Mouse (Mus musculus): Measurements from ENCODE around the gene Sowahb. TPM values are rescaled to one million over a fixed set of nuclear protein-coding genes. Genes with fewer than 3 reads are reported as not detected.

Gene Sowahb
- polyA plus RNA-seq, 1 experiment from 2014 or later: 0.23 TPM

DNA sequence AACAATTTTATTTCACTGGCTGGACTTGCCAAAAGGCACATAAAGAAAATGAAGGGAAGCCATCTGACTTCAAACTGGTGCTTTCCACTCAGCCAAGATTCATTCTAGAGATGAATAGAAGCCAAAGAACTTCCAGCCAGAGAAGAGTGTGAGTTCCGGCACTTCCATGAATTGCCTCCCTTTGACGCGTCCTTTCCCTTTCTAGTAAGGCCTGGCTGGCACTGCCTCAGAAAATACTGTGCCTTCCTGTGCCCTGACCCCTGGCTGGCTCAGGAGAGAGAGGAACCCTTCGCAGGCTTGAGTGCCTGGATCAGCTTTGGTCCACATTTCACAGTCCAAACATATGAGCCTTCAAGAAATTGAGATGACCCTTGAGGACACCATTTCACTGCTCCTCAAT is 2.8 kb downstream of the Sowahb start:
- peaks cover 31% of the 10 kb centered on the region for H3K4me1 ChIP-seq (replicated peaks)
- no peak overlapping the region for H3K4me3 ChIP-seq
- WGBS: 70% methylated on average over 4 of the region's 4 CpGs
- no peak for ATAC-seq (ENCODE audit: insufficient number of reproducible peaks, low FRiP score)
- peaks cover 45% of the 10 kb centered on the region for H3K27me3 ChIP-seq (replicated peaks)
- no peaks in the 10 kb centered on the region for H3K9me3 ChIP-seq (replicated peaks)
- no peak overlapping the region for H3K4me2 ChIP-seq
- no peaks in the 10 kb centered on the region for H3K36me3 ChIP-seq
- no peak overlapping the region for H3K27ac ChIP-seq (ENCODE audit: poor library complexity, severe bottlenecking)
- no peak overlapping the region for H3K9ac ChIP-seq

DNA sequence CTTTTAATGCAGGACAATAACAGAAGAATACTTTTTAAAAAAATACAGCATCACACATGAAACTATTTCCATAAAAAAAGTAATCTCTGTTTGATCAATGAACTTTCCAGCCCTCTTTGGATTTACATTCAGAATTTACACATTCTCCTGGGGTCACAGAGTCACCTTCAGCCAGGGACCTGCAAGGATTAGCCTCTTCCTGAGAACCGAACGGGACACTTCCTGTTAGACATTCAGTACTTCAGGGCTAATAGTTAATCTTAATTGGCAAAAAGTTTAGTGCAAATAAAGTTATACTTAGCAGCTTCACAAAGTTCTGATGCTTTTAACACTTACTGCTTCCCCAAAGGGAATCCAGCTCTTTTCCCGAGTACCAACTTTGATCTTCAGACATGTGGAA is 3.5 kb downstream of the Sowahb start:
- no peak for ATAC-seq (ENCODE audit: insufficient number of reproducible peaks, low FRiP score)
- 46% methylated on average over 3 of the region's 3 CpGs for WGBS
- no peak overlapping the region for H3K9ac ChIP-seq
- no peak overlapping the region for H3K4me3 ChIP-seq
- no peak overlapping the region for H3K27ac ChIP-seq (ENCODE audit: poor library complexity, severe bottlenecking)
- H3K27me3 ChIP-seq (replicated peaks): peaks cover 38% of the 10 kb centered on the region
- no peak overlapping the region for H3K4me2 ChIP-seq
- peaks cover 36% of the 10 kb centered on the region for H3K4me1 ChIP-seq (replicated peaks)
- no peaks in the 10 kb centered on the region for H3K36me3 ChIP-seq
- H3K9me3 ChIP-seq (replicated peaks): no peaks in the 10 kb centered on the region

DNA sequence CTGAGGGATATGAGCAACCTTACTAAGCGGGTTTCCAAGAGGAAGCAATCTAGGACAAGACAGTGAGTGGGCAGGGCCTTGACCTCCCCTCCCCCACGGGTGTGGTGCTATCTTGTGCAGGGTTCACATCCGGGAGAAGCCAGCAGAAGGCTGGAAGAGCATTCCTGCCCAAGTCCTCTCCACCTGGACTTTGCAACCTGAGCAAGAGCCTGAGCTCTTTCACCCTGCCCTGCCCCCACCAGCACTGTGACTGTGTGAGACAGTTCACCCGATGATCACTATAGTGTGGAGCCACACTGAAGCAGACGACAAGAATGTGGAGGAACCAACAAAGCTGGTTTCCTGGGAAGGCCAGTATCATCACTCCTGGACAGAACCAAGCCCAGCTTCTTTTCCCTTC is 4.7 kb downstream of the Sowahb start:
- Histone ChIP-seq H3K4me3 (no peak overlapping the region), H3K27ac (ENCODE audit: poor library complexity, severe bottlenecking) (no peak overlapping the region), H3K4me2 (no peak overlapping the region), H3K36me3 (no peaks in the 10 kb centered on the region), H3K27me3 (replicated peaks) (peaks cover 31% of the 10 kb centered on the region), H3K4me1 (replicated peaks) (peaks cover 38% of the 10 kb centered on the region), H3K9me3 (replicated peaks) (no peaks in the 10 kb centered on the region), H3K9ac (no peak overlapping the region)
- ATAC-seq (ENCODE audit: insufficient number of reproducible peaks, low FRiP score): no peak
- 39% methylated on average over 5 of the region's 5 CpGs for WGBS

DNA sequence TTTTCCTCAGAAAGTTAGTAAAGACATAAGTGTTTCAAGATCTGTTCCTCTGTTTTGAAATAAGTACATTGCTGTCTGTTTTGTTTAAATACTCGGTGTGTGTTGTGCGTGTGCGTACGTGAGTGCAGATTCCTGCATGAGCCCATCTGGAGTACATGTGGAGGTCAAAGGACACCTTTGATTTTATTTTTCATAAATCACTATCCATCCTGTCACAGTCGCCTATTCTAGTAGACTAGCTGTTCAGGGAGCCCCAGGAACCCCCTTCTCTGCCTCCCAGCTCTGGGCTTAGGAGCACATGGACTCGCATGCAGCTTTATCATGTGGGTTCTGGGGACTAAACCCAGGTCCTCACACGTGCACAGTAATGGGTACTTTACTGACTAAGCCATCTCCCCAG is 8.6 kb downstream of the Sowahb start:
- 77% methylated on average over 7 of the region's 7 CpGs for WGBS

DNA sequence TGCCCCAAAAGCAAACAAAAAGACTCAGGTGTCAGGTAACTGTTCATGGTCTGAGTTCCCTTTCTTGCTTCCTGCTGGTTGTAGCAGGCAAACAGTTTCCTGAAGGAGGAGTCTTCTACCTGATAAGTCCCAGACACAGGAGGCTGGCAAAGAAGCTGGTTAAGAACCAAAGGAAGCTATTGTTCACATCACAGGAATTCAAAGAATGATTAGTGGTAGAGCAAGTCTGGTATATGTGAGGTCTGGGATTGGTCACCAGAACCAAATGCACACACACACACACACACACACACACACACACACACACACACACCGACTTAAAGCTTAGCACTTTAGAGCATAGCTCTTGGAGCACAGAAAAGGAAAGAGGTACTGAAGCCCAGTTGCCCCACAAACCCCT is 9.5 kb downstream of the Sowahb start:
- no peaks in the 10 kb centered on the region for H3K36me3 ChIP-seq
- WGBS: 9% methylated on average over 1 of the region's 1 CpGs
- H3K4me2 ChIP-seq: no peak overlapping the region
- H3K9me3 ChIP-seq (replicated peaks): no peaks in the 10 kb centered on the region
- H3K27me3 ChIP-seq (replicated peaks): no peaks in the 10 kb centered on the region
- no peak for ATAC-seq (ENCODE audit: insufficient number of reproducible peaks, low FRiP score)
- no peak overlapping the region for H3K27ac ChIP-seq (ENCODE audit: poor library complexity, severe bottlenecking)
- H3K4me3 ChIP-seq: no peak overlapping the region
- peaks cover 27% of the 10 kb centered on the region for H3K4me1 ChIP-seq (replicated peaks)
- no peak overlapping the region for H3K9ac ChIP-seq

More for the DNA sequence above, 8.6 kb downstream of the Sowahb start:
- Histone ChIP-seq H3K36me3 (no peaks in the 10 kb centered on the region), H3K4me1 (replicated peaks) (peaks cover 22% of the 10 kb centered on the region), H3K9me3 (replicated peaks) (no peaks in the 10 kb centered on the region), H3K4me3 (no peak overlapping the region), H3K27me3 (replicated peaks) (no peaks in the 10 kb centered on the region), H3K9ac (no peak overlapping the region), H3K27ac (ENCODE audit: poor library complexity, severe bottlenecking) (no peak overlapping the region), H3K4me2 (no peak overlapping the region)
- no peak for ATAC-seq (ENCODE audit: insufficient number of reproducible peaks, low FRiP score)

DNA sequence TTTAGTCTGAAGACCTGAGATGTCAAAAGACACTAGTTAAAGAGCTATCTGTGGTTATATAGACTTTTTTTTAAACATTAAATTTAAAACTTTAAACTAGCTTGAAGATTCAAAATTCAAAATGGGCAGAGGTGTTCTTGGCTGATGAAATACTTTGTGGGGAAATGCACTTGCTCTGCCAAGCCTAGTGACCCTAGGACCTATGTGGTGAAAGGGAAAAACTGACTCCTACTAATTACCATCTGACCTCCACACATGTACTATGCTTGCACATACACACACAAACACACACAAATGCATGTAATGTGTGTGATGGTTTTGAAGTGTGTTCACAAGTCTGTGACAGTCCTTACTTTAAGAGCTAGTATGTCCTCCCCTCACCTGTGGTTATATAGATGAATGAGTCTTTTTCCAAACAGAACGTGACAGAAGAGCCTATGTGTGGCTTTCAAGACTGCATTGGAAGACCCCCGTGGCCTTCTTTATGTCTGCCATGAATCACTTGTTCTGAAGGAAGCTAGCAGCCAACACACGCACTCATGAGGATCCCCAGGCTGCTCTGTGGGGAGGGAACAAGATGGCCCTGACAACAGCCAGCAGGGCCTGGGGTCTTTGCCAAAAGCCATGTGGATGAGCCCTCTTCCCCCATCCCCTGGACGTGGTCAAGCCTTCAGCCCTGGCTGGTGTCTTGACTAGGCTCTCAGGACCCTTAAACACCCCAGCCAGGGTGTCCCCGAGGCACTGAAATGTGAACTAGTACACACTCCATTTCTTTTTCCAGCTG is 11.5 kb downstream of the Sowahb start:
- Histone ChIP-seq H3K9me3 (replicated peaks) (no peaks in the 10 kb centered on the region), H3K36me3 (no peaks in the 10 kb centered on the region), H3K9ac (no peak overlapping the region), H3K27ac (ENCODE audit: poor library complexity, severe bottlenecking) (no peak overlapping the region), H3K4me1 (replicated peaks) (peaks cover 19% of the 10 kb centered on the region), H3K4me3 (no peak overlapping the region), H3K27me3 (replicated peaks) (no peaks in the 10 kb centered on the region), H3K4me2 (no peak overlapping the region)
- ATAC-seq (ENCODE audit: insufficient number of reproducible peaks, low FRiP score): no peak
- WGBS: 73% methylated on average over 5 of the region's 5 CpGs

DNA sequence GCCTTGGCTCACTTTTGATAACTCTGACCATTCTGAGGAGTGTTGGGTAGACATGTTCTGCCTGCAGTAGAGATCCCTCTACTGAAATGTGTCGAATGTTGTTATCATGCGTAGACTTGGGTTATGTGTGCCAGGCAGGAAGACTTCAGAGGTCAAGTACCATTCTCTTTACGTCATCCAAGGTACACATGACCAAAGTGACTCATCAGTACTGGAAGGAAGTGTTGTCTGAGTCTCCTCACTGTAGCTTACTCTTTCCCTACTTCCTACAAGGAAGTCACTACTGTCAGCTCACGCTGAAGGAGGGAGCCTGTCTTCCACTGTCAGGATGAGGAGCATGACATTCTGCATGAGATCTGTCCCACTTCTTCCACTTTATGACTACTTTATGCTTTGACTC is 12.2 kb downstream of the Sowahb start:
- no peak overlapping the region for H3K9ac ChIP-seq
- H3K27me3 ChIP-seq (replicated peaks): no peaks in the 10 kb centered on the region
- no peak overlapping the region for H3K27ac ChIP-seq (ENCODE audit: poor library complexity, severe bottlenecking)
- ATAC-seq (ENCODE audit: insufficient number of reproducible peaks, low FRiP score): no peak
- no peak overlapping the region for H3K4me3 ChIP-seq
- no peak overlapping the region for H3K4me2 ChIP-seq
- no peaks in the 10 kb centered on the region for H3K36me3 ChIP-seq
- H3K9me3 ChIP-seq (replicated peaks): no peaks in the 10 kb centered on the region
- WGBS: 40% methylated on average over 4 of the region's 4 CpGs
- peaks cover 21% of the 10 kb centered on the region for H3K4me1 ChIP-seq (replicated peaks)

DNA sequence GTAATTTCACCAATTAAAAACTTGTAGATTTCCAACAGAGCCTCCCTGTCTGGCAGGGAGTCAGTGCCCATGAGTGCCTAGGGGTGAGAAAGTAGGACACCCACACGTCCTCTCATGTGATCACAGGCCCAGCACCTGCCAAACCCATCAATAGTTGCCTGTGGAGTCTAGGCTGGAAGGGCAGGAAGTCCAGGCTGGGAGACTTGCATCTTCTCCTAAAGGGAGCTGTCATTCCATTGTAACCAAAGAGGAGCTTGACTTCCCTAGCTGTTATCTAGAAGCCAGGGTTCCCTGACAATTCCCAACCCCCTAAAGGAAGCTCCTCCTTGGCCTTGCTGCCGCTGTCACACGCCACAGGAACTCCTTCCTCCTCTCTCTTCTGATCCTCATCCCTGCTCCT is 14.0 kb downstream of the Sowahb start:
- no peak overlapping the region for H3K27ac ChIP-seq (ENCODE audit: poor library complexity, severe bottlenecking)
- peak; percentile 42; the same call in 1 of the 2 replicates for ATAC-seq (ENCODE audit: insufficient number of reproducible peaks, low FRiP score)

DNA sequence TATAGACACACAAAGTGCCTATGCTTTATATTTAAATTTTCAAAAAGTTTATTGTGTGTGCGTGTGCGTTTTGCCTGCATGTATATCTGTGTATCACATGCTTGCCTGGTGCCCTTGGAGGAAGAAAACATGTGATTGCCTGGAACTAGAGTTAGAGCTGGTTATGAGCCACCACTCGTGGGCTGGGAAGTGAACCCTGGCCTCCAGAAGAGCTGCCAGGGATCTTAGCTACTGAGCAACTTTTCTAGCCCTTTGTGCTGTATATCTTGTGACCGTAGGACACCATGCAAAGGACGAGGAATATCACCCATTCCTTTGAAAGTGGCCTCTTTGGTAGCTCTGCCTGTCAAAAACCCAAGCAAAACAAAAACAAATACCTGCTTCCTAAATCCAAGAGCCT is 14.4 kb downstream of the Sowahb start:
- H3K4me1 ChIP-seq (replicated peaks): peaks cover 30% of the 10 kb centered on the region
- ATAC-seq (ENCODE audit: insufficient number of reproducible peaks, low FRiP score): no peak
- H3K36me3 ChIP-seq: no peaks in the 10 kb centered on the region
- no peak overlapping the region for H3K9ac ChIP-seq
- no peaks in the 10 kb centered on the region for H3K27me3 ChIP-seq (replicated peaks)
- H3K9me3 ChIP-seq (replicated peaks): no peaks in the 10 kb centered on the region
- H3K27ac ChIP-seq (ENCODE audit: poor library complexity, severe bottlenecking): no peak overlapping the region
- H3K4me2 ChIP-seq: no peak overlapping the region
- H3K4me3 ChIP-seq: no peak overlapping the region
- WGBS: 71% methylated on average over 5 of the region's 5 CpGs

More for the DNA sequence above, 14.0 kb downstream of the Sowahb start:
- Histone ChIP-seq H3K9ac (no peak overlapping the region), H3K27me3 (replicated peaks) (no peaks in the 10 kb centered on the region), H3K4me2 (no peak overlapping the region), H3K9me3 (replicated peaks) (no peaks in the 10 kb centered on the region), H3K4me1 (replicated peaks) (peaks cover 31% of the 10 kb centered on the region), H3K4me3 (no peak overlapping the region), H3K36me3 (no peaks in the 10 kb centered on the region)
- 41% methylated on average over 3 of the region's 3 CpGs for WGBS

DNA sequence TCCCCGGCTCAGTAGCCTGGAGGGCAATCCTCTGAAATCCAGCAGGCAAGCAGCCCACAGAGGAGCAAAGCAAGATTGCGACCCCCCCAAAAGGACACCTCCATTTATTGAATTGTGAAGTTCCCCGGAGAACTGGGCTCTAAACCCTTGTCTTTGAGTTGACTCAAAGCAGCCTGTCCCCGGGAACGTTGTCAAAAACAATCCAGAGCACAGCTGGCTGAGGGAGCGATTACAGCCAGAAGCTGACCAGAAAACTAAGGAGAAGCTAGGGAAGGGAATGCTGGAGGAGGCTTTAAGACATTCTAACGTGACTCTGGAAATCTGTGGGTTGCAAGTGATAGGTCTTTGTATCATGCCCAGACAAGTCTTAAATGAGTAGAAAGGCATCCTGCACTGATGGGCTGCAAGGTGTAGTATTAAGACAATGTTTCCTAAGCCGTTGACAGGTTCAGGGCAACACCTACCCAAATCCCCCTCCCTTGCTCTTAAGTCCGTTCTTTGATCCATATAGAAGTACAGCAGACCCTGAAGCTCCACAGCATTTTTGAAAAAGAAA is 17.6 kb downstream of the Sowahb start:
- Histone ChIP-seq H3K36me3 (no peaks in the 10 kb centered on the region), H3K4me1 (replicated peaks) (peaks cover 39% of the 10 kb centered on the region), H3K4me3 (no peak overlapping the region), H3K9ac (0 out of 2 replicates have a peak overlapping the region, but pooled peaks have one; percentile 0), H3K9me3 (replicated peaks) (no peaks in the 10 kb centered on the region), H3K27ac (ENCODE audit: poor library complexity, severe bottlenecking) (peak overlapping the region; percentile 10; the same call in 1 of the 2 replicates), H3K4me2 (0 out of 2 replicates have a peak overlapping the region, but pooled peaks have one; percentile 6), H3K27me3 (replicated peaks) (no peaks in the 10 kb centered on the region)
- WGBS: 37% methylated on average over 9 of the region's 9 CpGs
- no peak for ATAC-seq (ENCODE audit: insufficient number of reproducible peaks, low FRiP score)

DNA sequence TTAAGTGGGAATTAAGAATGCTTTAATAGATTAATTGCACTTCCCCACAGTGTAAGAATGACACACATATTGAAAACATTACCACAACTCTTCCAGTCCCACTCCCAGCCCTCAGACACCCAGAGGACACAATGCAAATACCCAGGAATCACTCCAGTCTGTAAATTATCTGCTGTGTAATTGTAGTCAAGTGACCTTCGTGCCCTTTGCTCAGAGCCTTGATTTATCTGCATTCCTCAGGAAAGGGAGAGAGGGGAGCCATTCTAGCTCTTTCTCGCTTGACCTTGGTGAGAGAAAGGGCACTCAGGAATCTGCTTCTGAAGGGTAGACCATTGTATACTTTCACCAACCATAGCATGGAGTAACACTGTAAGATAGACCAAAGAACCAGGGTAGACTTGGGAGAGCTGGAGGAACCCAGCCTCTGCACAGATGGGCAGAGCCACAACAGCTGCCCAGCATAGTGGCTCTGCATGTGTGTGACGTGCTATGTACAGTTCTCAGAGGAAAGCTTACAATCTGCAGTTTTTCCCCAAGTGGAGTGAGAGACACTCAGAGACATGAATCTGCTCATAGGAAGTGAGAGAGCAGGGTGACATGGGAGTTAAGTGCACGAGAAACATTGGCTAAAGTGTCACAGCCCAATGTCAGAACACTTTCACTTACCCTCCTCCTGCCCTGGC is 18.2 kb downstream of the Sowahb start:
- no peaks in the 10 kb centered on the region for H3K9me3 ChIP-seq (replicated peaks)
- no peaks in the 10 kb centered on the region for H3K27me3 ChIP-seq (replicated peaks)
- WGBS: 28% methylated on average over 4 of the region's 4 CpGs
- peak overlapping the region; percentile 10; the same call in 1 of the 2 replicates for H3K27ac ChIP-seq (ENCODE audit: poor library complexity, severe bottlenecking)
- H3K36me3 ChIP-seq: no peaks in the 10 kb centered on the region
- ATAC-seq (ENCODE audit: insufficient number of reproducible peaks, low FRiP score): 0 out of 2 replicates have a peak, but pooled peaks have one; percentile 26
- H3K4me3 ChIP-seq: no peak overlapping the region
- H3K4me1 ChIP-seq (replicated peaks): peaks cover 41% of the 10 kb centered on the region
- H3K4me2 ChIP-seq: 0 out of 2 replicates have a peak overlapping the region, but pooled peaks have one; percentile 6
- H3K9ac ChIP-seq: 0 out of 2 replicates have a peak overlapping the region, but pooled peaks have one; percentile 0
